Mouse (Mus musculus) megakaryocyte progenitor cell, adult 5-6 weeks (primary cell): ENCODE measurements around the gene Mrps34. TPM values are rescaled to one million over a fixed set of nuclear protein-coding genes. Genes with fewer than 3 reads are reported as not detected.

ENCODE experiments used
- total RNA-seq, 2 experiments: library from RNA; stranded (forward) in 1 of 2; stranded (reverse) in 1 of 2; fragments of 157-497, 149-512 nt in 1 of 2; fragments of 200-1000 nt in 1 of 2; gene quantifications; 2 replicates each; pipeline versions ENCODE4 v1.2.3 to v1.2.4; 2015 to 2017

Gene Mrps34
- total RNA-seq, 2 experiments from 2014 or later: 31.9 to 54.2 TPM

Other genes starting within 250 kb of the Mrps34 start
- 1.2 and 2.6 TPM in 2 replicates for gene Slc9a3r2, start 244.8 kb upstream of the Mrps34 start, total RNA-seq (2015)
- 1.4 and 1.6 TPM in 2 replicates for gene Slc9a3r2, start 244.8 kb upstream of the Mrps34 start, total RNA-seq (2017)
- not detected in 2 replicates for gene Npw, start 236.7 kb upstream of the Mrps34 start, total RNA-seq (2015)
- not detected in 2 replicates for gene Npw, start 236.7 kb upstream of the Mrps34 start, total RNA-seq (2017)
- gene Zfp598, start 225.4 kb upstream of the Mrps34 start, total RNA-seq (2015): 25.0 and 29.1 TPM in 2 replicates
- gene Zfp598, start 225.4 kb upstream of the Mrps34 start, total RNA-seq (2017): 21.3 and 22.6 TPM in 2 replicates
- gene Syngr3, start 205.2 kb upstream of the Mrps34 start, total RNA-seq (2015): not detected in 2 replicates
- not detected in 2 replicates for gene Syngr3, start 205.2 kb upstream of the Mrps34 start, total RNA-seq (2017)
- 22.4 and 23.6 TPM in 2 replicates for gene Gfer, start 199.0 kb upstream of the Mrps34 start, total RNA-seq (2015)
- gene Gfer, start 199.0 kb upstream of the Mrps34 start, total RNA-seq (2017): 37.2 and 62.7 TPM in 2 replicates
- gene Noxo1, start 198.9 kb upstream of the Mrps34 start, total RNA-seq (2015): 2.6 and 3.4 TPM in 2 replicates
- 1.0 and 1.2 TPM in 2 replicates for gene Noxo1, start 198.9 kb upstream of the Mrps34 start, total RNA-seq (2017)
- gene Tbl3, start 187.5 kb upstream of the Mrps34 start, total RNA-seq (2015): 27.6 and 36.8 TPM in 2 replicates
- gene Tbl3, start 187.5 kb upstream of the Mrps34 start, total RNA-seq (2017): 41.1 and 45.3 TPM in 2 replicates
- gene Rnf151, start 177.1 kb upstream of the Mrps34 start, total RNA-seq (2015): 0.20 TPM in 1 of 2 replicates, not detected in the other
- not detected in 2 replicates for gene Rnf151, start 177.1 kb upstream of the Mrps34 start, total RNA-seq (2017)
- gene Rps2, start 177.0 kb upstream of the Mrps34 start, total RNA-seq (2015): 5,974 and 6,144 TPM in 2 replicates
- 1,525 and 1,766 TPM in 2 replicates for gene Rps2, start 177.0 kb upstream of the Mrps34 start, total RNA-seq (2017)
- gene Ndufb10, start 170.6 kb upstream of the Mrps34 start, total RNA-seq (2015): 236 and 247 TPM in 2 replicates
- gene Ndufb10, start 170.6 kb upstream of the Mrps34 start, total RNA-seq (2017): 256 and 308 TPM in 2 replicates
- gene Rpl3l, start 167.3 kb upstream of the Mrps34 start, total RNA-seq (2015): 0.24 and 0.74 TPM in 2 replicates
- 0.30 TPM in 1 of 2 replicates, not detected in the other for gene Rpl3l, start 167.3 kb upstream of the Mrps34 start, total RNA-seq (2017)
- gene Msrb1, start 158.5 kb upstream of the Mrps34 start, total RNA-seq (2015): 378 and 438 TPM in 2 replicates
- 155 and 224 TPM in 2 replicates for gene Msrb1, start 158.5 kb upstream of the Mrps34 start, total RNA-seq (2017)
- gene Hs3st6, start 142.1 kb upstream of the Mrps34 start, total RNA-seq (2015): not detected in 2 replicates
- gene Hs3st6, start 142.1 kb upstream of the Mrps34 start, total RNA-seq (2017): not detected in 2 replicates
- gene Meiob, start 90.8 kb upstream of the Mrps34 start, total RNA-seq (2015): not detected in 2 replicates
- gene Meiob, start 90.8 kb upstream of the Mrps34 start, total RNA-seq (2017): not detected in 2 replicates
- gene Hagh, start 55.0 kb upstream of the Mrps34 start, total RNA-seq (2015): 31.4 and 34.4 TPM in 2 replicates
- 36.0 TPM in 2 replicates for gene Hagh, start 55.0 kb upstream of the Mrps34 start, total RNA-seq (2017)
- gene Fahd1, start 44.8 kb upstream of the Mrps34 start, total RNA-seq (2015): 10.5 and 11.3 TPM in 2 replicates
- gene Fahd1, start 44.8 kb upstream of the Mrps34 start, total RNA-seq (2017): 17.0 and 18.9 TPM in 2 replicates
- not detected in 2 replicates for gene Igfals, start 29.1 kb upstream of the Mrps34 start, total RNA-seq (2015)
- gene Igfals, start 29.1 kb upstream of the Mrps34 start, total RNA-seq (2017): not detected in 2 replicates
- 103 and 114 TPM in 2 replicates for gene Nubp2, start 8.8 kb upstream of the Mrps34 start, total RNA-seq (2015)
- gene Nubp2, start 8.8 kb upstream of the Mrps34 start, total RNA-seq (2017): 50.4 and 57.8 TPM in 2 replicates
- gene Spsb3, start 8.5 kb upstream of the Mrps34 start, total RNA-seq (2015): 14.6 and 17.9 TPM in 2 replicates
- gene Spsb3, start 8.5 kb upstream of the Mrps34 start, total RNA-seq (2017): 13.9 and 15.3 TPM in 2 replicates
- gene Eme2, start within 50 bp of the Mrps34 start, total RNA-seq (2015): 3.2 and 6.9 TPM in 2 replicates
- gene Eme2, start within 50 bp of the Mrps34 start, total RNA-seq (2017): 9.1 and 18.6 TPM in 2 replicates
- 21.2 and 32.1 TPM in 2 replicates for gene Nme3, start 1.4 kb downstream of the Mrps34 start, total RNA-seq (2015)
- gene Nme3, start 1.4 kb downstream of the Mrps34 start, total RNA-seq (2017): 17.0 and 26.5 TPM in 2 replicates
- 14.1 and 21.7 TPM in 2 replicates for gene Mapk8ip3, start 41.9 kb downstream of the Mrps34 start, total RNA-seq (2015)
- 25.2 and 29.3 TPM in 2 replicates for gene Mapk8ip3, start 41.9 kb downstream of the Mrps34 start, total RNA-seq (2017)
- gene Jpt2, start 65.6 kb downstream of the Mrps34 start, total RNA-seq (2015): 125 and 131 TPM in 2 replicates
- gene Jpt2, start 65.6 kb downstream of the Mrps34 start, total RNA-seq (2017): 114 and 116 TPM in 2 replicates
- 21.4 and 21.9 TPM in 2 replicates for gene Cramp1l, start 120.7 kb downstream of the Mrps34 start, total RNA-seq (2015)
- 7.7 and 8.5 TPM in 2 replicates for gene Cramp1l, start 120.7 kb downstream of the Mrps34 start, total RNA-seq (2017)
- 8.0 and 11.0 TPM in 2 replicates for gene Ift140, start 121.0 kb downstream of the Mrps34 start, total RNA-seq (2015)
- 20.2 and 20.3 TPM in 2 replicates for gene Ift140, start 121.0 kb downstream of the Mrps34 start, total RNA-seq (2017)
- gene Tmem204, start 188.5 kb downstream of the Mrps34 start, total RNA-seq (2015): not detected in 2 replicates
- gene Tmem204, start 188.5 kb downstream of the Mrps34 start, total RNA-seq (2017): not detected in 2 replicates
- 15.5 and 31.2 TPM in 2 replicates for gene Telo2, start 220.9 kb downstream of the Mrps34 start, total RNA-seq (2015)
- gene Telo2, start 220.9 kb downstream of the Mrps34 start, total RNA-seq (2017): 28.8 and 35.5 TPM in 2 replicates
- not detected in 2 replicates for gene Ptx4, start 225.6 kb downstream of the Mrps34 start, total RNA-seq (2015)
- not detected in 2 replicates for gene Ptx4, start 225.6 kb downstream of the Mrps34 start, total RNA-seq (2017)
- gene Clcn7, start 238.3 kb downstream of the Mrps34 start, total RNA-seq (2015): 7.3 and 7.8 TPM in 2 replicates
- 8.1 and 9.6 TPM in 2 replicates for gene Clcn7, start 238.3 kb downstream of the Mrps34 start, total RNA-seq (2017)